Mouse (Mus musculus): ENCODE measurements around the gene Arhgef10l. TPM values are rescaled to one million over a fixed set of nuclear protein-coding genes. Genes with fewer than 3 reads are reported as not detected.

Arhgef10l gene
- total RNA-seq, 2 experiments from 2014 or later = 0.07 TPM; not detected in 1

DNA sequence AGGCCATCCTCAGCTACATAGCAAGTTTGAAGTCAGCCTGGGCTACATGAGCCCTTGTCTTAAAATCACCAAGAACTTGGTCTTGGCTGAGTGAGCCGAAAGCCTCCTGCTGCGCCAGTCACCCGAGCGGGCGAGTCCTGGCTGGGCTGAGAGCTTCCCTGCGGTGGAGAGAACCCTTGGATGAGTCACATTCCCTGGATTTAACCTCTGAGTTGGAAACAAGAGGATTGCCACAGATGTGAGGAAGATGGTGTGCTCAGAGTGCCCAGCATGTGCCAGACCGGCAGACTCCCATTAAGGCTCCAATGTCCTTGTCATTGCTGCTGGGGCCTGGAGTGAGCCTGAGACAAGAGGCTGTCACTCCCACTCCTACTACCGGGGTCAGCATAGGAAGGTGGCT, 2.0 kb upstream of the Arhgef10l start:
- no peak for ATAC-seq (replicated peaks; ENCODE audit: low FRiP score, low TSS enrichment, poor library complexity, severe bottlenecking)

DNA sequence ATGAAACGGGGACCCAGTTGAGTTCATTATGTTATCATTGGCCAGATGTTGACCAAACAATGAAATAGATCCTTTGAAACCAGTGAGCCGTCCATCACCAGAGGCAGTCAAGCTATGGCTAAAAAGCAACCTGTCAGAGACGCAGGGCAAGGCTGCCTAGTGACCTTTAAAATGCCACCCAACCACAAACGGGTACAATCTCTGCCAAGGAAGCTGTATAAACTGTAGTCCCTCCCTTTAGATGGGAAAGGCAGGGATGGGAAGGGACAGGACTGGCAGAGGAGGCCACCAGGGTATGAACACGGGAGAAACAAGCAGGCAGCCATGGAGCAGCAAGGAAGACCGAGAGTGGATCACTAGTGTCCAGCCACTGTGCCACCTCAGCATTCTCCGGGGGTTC, 759 bp downstream of the Arhgef10l start:
- no peak for ATAC-seq (replicated peaks; ENCODE audit: low FRiP score, low TSS enrichment, poor library complexity, severe bottlenecking)

DNA sequence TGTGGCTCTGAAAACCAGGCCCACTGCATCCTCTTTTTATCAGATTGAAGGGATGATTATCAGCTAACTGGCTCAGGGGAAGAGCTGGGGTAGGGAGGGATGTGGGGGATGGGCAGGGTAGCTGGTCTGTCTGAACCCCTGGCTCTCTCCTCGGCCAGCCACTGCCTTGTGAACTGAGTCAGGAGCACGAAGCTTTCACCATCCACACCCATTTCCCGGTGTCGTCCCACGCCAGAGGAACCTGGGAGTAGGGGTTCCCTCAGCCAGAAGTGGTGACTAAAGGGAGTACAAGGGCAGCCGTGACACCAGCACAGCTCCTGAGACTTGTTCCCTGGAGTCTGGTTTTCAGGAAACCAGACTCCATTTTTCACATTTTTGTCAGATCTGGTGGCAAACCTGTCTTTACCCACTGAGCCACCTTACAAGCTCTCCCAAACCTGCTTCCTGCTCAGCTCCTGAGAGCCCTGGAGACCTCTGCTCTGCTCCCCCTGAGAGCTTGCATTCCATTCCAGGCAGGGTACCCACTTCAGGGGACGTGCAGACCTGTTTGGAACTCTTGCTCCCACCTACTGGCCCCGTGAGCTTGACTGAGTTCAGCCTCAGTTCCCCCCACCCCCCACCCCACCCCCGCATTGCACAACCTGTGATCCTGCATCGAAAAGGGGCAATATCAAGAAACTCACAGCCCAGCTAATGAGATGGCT, 2.8 kb downstream of the Arhgef10l start:
- no peak for ATAC-seq (replicated peaks; ENCODE audit: low FRiP score, low TSS enrichment, poor library complexity, severe bottlenecking)

DNA sequence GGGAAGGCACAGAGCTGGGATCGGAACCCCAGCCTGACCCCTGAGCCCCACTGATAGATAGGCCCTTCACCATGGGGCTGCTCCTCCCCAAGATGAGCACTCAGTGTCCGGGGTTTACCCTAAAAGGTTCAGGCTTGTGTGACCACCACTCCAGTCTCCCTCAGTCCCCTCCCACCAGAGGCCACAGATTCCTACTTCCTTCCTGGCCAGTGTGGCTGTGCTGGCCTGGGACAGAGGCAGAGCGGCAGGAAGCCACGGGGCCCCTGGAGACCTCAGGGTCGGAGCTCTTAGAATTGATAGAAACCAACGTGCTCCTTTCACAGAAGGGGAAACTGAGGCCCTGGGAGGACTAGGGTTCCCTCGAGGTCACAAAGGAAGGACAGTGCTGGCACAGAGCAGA, 3.4 kb downstream of the Arhgef10l start:
- ATAC-seq (replicated peaks; ENCODE audit: low FRiP score, low TSS enrichment, poor library complexity, severe bottlenecking) = no peak

DNA sequence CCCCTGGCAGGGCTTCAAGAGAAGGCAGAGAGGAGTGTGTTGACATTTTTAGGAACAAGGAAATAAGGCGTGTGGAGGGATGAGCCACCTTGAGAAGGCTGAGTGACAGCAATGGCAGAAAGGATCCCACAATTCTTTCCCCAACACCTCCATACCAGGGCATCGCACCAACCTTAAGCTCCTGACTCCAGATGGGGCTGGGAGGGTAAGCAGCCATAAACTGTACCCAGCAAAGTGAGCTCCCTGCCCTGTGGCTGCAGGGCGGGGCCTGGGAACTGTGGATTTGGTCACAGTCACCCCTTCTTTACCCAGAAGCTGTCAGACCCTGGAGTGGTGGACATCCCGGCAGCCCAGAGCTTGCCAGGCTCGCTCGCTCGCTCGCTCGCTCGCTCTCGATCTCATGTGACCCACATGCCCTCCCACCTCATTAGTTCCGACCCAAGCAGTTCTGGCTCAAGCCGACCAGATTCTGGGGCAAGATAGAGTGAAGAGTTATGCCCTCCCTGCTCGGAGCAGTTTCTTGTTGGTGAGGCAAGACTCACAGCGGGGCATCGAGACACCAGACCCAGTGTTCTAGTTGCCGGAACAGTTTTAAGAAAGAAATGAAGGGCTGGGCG, 4.3 kb downstream of the Arhgef10l start:
- ATAC-seq (replicated peaks; ENCODE audit: low FRiP score, low TSS enrichment, poor library complexity, severe bottlenecking) = peak; percentile 15; the same call in 1 of the 2 replicates

DNA sequence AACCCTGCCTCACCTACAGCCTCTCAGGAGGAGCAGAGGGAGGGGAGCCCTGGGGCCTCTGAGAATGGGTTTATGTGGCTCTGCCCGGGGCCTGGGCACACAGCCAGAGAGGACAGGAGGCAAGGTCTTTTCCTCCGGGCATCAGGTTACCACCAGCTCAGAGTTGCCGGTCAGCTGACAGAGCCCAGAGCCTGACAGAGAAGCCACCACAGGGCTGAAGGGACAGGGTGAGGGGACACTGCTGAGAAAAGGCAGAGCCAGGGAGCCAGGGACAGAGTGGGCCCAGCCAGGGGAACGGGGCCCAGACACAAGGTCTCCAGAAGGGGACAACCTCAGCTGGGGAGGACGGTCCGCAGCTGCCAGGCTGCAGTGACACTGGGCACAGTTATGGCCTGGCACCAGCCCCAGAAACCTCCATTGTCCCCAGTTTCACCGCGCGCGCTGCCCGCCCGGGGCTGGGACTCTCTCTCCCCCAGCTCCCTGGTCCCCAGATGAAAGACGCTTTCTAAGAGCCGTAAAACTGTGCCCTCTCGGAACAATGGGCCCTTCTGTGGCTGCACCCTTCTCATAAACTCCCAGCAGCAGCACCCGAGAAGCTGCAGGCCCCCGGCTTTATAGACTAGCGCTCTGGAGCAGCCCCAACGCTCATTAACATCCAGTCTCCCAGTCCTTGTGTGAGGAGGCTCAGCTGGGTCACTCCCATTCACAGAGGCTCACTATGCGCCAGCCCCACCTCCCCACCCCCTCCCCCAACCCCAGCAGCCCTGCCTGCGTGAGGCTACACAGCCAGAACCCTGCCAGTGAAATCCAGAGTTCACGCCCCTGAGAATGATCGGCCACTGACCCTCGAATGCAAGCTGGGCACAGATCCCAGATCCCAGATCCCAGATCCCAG, 7.9 kb downstream of the Arhgef10l start:
- ATAC-seq (replicated peaks; ENCODE audit: low FRiP score, low TSS enrichment, poor library complexity, severe bottlenecking) = no peak

DNA sequence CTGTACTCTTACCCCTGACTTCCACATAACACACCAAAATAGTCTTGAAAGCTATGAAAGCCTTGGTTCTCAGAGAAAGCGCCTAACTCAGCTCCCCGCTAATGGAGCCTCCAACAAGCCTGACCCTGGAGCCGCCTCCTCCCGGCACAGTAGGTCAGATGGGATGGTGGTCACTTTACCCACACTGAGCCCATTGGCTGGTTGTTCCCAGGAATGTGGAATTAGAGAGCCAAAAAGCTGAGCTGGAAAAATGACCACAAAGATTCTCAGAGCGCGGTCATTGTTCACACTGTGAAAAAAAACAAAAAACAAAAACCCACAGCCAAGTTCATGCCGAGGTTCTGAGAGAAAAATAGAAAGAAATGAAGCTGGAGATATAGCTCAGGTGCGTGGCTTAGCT, 9.3 kb downstream of the Arhgef10l start:
- no peak for ATAC-seq (replicated peaks; ENCODE audit: low FRiP score, low TSS enrichment, poor library complexity, severe bottlenecking)

DNA sequence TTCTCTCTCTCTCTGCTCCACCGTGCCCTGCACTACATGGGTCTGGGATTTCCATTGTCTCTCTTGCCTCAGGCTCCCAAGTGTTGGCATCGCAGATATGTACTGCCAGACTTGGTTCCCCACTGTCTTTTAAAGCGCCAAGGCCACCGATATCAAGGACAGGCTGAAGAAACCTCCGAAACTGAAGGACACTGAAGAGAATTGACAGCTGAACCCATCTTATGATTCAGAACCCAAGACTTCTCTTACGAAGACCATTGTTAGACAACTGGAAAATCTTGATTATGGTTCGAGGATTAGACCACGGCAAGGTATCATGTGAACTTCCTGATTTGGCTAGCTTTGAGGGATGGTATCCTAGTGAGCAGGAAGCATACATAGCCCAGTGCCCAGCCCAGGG, 11.0 kb downstream of the Arhgef10l start:
- no peak for ATAC-seq (replicated peaks; ENCODE audit: low FRiP score, low TSS enrichment, poor library complexity, severe bottlenecking)

DNA sequence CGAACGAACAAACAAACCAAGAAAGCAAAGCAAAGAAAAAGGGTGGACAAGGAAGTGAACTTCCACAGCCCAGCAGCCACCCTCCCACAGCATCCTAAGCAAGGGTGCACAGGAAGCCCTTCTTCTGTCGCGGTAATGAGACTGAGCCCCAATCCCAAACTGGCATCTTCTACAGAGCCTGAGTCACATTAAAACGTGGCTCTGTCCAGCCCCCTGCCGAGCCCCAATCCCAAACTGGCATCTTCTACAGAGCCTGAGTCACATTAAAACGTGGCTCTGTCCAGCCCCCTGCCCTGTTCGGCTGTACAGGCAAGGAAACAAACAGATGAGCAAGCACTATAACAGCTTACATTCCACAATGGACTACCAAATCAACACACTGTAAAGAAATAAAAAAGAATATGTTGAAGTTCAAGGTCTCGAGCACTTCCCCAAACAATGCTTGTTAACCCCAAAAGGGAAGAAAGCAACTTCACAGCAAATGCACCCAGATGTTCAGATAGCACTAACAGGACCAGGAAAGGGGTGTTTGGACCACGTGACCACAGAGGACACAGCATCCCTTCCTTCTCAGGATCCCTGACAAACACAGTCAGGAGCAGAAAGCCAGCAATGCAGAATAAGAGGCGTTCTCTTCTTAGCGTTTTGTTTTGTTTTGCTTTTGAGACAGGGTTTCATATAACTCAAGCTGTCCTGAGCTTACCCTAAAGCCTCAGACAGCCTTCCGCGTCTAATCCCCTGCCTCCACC, 11.8 kb downstream of the Arhgef10l start:
- no peak for ATAC-seq (replicated peaks; ENCODE audit: low FRiP score, low TSS enrichment, poor library complexity, severe bottlenecking)

DNA sequence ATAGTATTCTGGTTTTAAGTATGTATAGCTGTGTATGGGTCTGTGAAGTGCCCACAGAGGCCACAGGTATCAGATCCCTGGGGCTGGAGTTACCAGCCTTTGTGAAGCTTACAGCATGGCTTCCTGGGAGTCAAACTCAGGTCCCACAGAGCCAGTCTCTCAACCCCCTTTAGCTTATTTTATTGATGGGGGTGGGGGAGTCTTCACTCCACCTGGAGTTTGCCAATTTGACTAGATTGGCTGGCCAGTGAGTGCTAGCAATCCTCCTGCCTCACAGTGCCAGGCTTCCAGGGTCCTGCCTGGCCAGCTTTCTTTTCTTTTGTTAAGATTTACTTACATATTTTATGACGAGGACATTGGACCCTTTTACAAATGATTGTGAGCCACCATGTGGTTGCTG, 16.1 kb downstream of the Arhgef10l start:
- ATAC-seq (replicated peaks; ENCODE audit: low FRiP score, low TSS enrichment, poor library complexity, severe bottlenecking) = no peak

DNA sequence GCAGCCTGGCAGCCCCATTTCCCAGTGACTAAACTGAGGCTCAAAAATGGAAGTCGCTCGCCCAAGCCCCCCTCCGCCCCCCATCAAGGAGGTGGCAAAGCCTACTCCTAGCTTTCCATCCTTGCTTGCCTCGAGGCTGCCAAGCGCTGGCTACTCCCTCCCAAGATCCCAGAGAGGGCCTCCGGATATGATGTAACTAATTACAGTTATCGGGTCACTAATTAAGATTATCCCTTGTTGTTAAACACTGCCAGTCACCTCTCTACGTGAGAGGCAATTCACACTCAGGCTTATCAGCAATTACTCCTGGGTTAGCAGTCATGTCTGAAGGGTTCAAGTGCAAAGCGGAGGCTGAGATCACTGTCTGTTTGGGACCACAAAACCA, 16.6 kb downstream of the Arhgef10l start:
- no peak for ATAC-seq (replicated peaks; ENCODE audit: low FRiP score, low TSS enrichment, poor library complexity, severe bottlenecking)

DNA sequence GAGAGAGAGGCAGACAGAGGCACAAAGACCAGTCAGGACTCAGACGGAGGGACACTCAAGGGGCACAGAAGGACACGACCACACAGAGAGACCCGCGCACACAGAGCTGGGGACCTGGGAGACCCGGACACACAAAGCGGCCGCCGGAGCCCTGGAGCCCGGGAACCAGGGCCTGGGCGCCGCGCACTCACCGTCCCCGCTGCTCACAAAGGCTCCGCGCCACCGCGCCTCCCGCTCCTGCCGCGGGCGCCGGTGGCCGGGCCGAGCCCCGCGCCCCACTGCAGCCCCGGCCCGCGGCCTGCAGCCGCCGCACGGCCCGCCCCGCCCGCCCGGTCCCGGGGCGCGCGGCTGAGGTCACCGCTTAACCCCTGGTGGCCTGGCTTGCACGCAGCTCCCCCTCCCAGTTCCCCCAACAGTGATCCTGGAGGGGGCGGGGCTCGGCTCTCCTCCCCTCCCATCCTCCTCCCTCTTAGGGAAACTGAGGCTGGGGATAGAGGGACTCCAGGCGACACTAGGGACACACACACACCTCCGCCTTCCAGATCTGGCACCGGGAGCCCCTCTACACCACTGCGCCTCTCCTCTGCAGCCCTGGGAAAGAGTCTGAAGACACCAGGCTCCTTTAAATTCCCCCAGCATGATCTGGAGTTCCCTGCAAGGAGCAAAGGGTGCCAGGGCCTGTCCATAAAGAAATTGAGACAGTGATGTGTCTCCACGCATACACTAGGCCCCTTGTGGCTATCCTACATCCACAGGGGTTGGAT, 17.2 kb downstream of the Arhgef10l start:
- ATAC-seq (replicated peaks; ENCODE audit: low FRiP score, low TSS enrichment, poor library complexity, severe bottlenecking) = no peak

DNA sequence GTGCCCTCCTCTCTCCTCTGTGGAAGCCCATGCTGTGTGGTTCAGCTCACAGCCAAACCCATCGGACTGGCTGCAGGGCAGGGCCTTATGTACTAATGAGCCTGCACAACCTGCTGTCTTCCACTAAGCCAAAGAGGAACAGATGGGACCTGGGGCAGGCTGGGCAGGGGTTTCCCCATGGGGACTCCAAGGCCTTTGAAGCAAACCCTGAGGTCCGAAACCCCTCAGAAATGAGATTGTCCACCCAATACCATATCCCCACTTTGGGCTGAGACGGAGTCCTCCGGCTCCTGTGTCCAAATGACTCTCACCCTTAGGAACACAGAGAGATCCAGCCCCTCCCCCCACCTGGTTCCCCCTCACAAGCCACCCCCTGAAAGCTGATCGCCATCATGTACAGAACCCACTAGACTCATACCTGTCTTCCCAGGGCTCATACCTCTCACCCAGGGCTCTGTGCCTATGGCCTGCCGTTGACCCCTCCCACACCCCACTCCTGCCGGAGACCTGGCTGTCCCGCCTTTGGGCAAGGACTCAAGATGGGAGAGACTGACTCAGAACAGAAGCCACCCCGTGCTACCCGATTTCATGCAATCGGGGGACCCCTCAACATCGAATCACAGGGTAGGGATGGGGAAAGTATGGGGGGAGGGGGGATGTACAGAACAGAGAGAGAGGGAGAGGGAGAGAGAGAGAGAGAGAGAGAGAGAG, 17.9 kb downstream of the Arhgef10l start:
- no peak for ATAC-seq (replicated peaks; ENCODE audit: low FRiP score, low TSS enrichment, poor library complexity, severe bottlenecking)

DNA sequence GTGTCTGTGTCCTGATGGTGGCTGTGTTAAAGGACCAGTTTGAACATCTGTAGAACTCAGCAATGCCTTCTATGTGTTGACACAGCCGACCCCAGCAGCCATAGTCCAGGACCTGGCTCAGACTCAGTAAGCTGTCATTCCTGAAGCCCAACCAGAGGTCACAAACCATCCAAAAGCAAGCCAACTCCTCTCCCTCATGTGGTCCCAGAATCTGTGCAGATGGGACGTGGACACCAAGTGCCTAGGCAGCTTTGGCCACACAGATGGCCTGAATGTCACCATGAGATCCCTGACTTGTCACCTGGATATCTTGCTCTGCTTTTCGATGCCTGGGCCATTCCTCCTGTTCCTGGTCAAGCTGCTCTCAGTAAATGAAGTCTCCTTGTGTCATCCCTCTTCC, 20.2 kb downstream of the Arhgef10l start:
- ATAC-seq (replicated peaks; ENCODE audit: low FRiP score, low TSS enrichment, poor library complexity, severe bottlenecking) = no peak

DNA sequence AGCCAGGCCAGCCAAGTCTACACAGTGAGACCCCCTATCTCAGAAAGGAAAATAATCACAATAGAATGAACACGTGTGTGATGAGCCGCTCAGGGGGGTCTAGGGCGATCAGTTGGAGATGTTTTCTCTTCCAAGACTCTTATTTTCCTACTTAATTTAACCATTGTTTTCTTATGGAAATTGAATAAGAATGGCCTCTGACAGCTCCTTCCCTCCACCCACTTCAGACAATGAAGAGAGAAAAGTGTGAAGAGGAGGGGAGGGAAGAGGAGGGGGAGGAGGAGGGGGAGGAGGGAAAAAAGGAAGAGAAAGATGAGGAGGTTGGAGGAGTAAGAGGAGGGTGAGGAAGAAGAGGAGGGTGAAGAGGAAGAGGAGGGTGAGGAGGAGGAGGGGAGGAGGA, 21.1 kb downstream of the Arhgef10l start:
- ATAC-seq (replicated peaks; ENCODE audit: low FRiP score, low TSS enrichment, poor library complexity, severe bottlenecking) = no peak

DNA sequence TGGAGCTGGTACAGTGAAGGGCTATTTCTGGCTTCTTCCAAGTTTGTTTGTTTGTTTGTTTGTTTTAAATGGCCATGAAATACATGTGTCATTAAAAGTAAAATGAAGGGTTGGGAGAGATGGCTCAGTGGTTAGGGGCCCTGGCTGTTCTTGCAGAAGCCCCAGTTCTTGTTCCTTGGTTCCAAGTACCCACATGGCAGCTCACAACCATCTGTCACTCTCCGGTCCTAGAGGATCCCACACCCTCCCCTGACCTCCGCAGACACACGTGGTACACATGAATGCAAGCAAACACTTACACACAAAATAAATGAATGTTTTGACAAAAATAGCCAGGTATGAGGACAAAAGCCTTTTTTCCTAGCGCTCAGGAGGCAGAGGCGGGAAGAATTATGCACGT, 21.5 kb downstream of the Arhgef10l start:
- no peak for ATAC-seq (replicated peaks; ENCODE audit: low FRiP score, low TSS enrichment, poor library complexity, severe bottlenecking)

DNA sequence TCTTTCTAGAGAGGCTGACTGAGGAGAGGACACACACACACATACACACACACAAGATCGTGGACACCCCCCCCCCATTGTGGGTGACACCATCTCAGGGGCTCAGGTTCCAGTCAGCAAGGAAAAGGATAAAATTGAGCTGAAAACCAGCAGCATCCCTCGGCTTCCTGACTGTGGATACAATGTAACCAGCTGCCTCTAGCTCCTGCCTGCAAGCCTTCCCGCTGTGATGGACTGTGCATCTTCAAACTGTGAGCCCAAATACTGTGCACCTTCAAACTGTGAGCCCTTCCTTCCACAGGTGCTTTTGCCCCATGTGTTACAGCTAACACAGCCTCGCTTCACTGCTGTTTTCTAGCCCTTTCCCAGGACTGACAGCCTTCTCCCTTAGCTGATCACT, 23.4 kb downstream of the Arhgef10l start:
- ATAC-seq (replicated peaks; ENCODE audit: low FRiP score, low TSS enrichment, poor library complexity, severe bottlenecking) = no peak

DNA sequence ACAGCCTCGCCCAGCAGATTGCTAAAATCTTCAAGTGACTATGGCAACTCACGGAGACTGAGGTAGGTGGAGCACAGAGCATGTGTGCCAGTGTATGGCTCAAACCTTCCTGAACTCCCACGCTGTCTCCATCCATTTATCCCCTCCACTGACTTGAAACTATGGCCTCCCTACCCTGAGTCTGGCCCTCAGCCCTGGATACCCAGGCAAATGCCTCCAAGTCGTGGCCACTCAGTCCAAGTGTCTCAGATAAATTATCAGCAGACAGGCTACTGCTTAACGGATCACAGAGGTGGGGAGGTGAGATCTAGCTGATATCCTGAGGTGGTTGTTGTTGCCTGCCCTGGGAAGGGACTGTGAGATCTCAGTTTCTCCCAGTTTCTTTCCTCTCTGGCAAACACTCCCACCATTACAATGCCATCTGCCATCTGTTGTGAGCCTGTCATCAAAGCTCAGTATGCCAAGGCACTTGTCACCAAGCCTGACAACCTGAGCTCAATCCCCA, 24.3 kb downstream of the Arhgef10l start:
- no peak for ATAC-seq (replicated peaks; ENCODE audit: low FRiP score, low TSS enrichment, poor library complexity, severe bottlenecking)

Data from megakaryocyte-erythroid progenitor cell, adult 5-6 weeks (primary cell).